Mouse (Mus musculus) right cerebral cortex, adult 18-20 months (tissue): ENCODE results near the gene Jhy.
A peak's percentile ranks its signal among the peaks of the same experiment; 100 is the strongest.

Experiments
- DNase-seq: peaks from one replicate; pipeline ENCODE4 v3.0.0; 2022; ENCODE audit warnings: mixed read lengths

Jhy gene

DNA sequence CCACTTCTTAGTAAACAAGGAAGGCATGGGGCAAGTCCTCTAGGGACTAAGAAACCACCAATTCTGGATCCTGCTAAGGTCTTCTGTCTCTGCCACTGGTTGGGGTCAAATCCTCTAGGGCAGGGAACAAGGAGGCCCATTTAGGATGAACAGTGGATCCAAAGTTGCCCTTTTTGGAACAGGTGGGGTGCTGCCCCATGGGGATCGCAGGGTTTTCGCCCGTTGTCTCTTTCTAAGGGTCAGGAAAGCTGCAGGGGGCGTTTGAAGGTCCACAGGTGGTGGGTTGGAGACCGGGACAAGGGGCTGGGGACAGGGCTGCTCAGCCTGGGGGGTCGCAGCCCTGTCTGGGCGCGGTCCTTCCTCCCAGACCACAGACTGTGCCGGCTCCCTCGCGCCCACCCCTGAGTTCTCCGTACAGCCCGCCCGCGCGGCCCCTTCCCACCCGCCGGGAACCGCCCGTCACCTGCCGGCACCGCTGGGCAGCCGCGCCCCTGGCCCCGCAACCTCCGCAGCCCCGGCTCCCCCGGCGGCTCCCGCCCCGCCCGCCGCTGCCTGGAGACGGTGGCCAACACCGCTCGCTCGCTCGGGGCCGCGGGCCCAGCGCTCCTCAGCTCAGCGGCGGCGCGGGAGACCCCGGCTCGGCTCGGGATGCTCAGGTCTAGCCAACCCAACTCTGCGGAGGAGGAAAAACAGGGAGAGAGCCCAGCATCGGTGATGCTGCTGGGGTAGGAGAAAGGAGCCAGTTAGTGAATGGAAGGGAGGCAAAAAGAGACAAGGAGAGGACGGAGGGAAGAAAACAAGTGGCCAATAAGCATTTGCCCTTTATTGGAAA is at the start of gene Jhy:
Jhy (minus strand) TSS at position 533 of the 832 bp plus-strand sequence.
- no peak for DNase-seq

DNA sequence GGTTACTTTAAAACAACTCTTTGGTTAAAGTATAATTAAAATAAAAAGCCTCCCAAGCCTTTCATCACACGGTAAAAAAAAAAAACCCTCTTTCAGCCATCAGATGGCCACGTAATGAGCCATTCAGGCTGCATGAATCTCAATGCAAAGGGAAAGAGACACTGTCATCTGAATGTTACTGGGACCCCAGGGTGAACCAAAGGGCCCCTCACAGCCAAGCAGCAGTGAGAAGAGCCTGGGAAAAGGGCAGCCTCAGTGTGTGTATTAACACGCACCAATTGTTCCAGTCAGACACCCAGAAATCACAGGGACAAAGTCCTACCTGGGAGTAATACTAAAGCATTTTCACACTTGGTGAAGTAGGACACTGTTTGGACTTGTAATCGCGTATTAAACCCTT is 48.5 kb upstream of the Jhy start:
- no peak for DNase-seq

GRCm38 (mm10) chr9:41011512-41012436 is 47.9 kb upstream of the Jhy start:
- peak; percentile 41 for DNase-seq

DNA sequence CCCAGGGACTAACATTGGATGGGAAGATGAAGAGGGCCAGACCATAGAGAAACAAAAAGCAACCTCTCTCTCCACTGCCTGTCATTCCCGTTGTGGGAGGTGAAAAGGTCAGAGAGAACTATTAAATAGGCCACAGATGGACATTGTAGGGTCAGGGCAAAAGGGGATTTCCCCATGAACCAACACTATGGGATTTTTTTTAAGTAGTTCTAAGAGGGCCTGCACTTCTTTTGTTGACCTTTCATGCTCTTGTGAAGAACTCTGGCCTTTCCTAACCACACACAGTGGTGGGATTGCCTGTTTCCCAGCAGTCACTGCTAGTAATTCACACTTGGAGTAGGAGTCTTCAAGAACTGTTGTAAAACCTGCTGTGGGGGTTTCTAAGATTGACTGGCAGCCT is 43.9 kb upstream of the Jhy start:
- no peak for DNase-seq

- no peak for DNase-seq
Observed at GRCm38 (mm10) chr9:41004415-41004814, 40.5 kb upstream of the Jhy start, which contains the start of gene Crtam. Crtam (minus strand) TSS chr9:41004628.

GRCm38 (mm10) chr9:40997116-40997779 is 33.3 kb upstream of the Jhy start:
- DNase-seq = no peak

- DNase-seq = no peak
Observed at GRCm38 (mm10) chr9:40994075-40994474, 30.2 kb upstream of the Jhy start.

DNA sequence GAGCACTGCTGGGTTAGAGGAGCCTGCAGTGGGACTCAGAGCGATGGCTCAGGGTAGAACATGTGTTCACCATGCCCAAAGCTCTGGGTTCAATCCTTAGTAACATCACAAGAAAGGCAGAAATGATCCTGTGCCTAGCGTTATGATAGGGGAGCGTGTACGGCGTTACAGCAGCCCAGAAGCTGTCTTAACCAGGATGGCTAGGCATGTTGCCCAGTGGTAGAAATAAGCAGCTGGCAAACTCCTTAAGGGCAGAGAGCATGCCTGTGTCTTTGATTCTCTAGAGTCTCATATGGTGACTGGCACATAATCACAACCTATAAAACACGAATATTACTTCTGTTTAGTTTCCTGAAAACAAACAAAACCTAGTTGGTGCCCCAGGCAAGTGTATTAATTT is 27.6 kb upstream of the Jhy start:
- no peak for DNase-seq

DNA sequence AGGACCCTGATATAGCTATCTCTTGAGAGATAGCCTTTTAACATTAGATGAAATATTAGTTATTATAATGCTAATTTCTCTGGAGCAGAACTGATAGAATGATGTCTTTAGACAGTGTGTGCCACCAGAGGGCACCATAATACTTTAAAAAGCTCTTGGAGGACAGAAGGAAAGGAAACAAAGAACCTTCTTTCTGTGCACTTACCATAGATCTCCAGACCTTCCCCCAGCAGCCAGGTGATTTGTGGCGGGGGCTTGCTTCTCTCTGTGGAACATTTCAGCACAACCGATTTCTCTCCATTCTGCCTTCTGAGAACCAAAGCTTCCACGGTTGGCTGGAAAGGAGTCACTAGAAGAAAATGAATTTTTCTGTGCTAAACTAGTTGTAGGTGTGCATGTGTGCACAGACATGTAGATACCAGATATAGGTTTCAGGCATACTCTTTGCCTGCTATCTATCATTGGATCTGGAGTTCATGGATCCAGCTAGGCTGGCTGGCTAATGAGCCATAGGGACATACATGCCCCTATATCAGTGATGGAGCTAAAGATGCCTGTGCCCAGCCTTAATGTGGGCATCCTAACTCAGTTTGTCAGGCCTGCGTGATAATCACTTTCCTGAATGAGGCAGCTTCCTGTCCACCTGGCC is 26.1 kb upstream of the Jhy start:
- DNase-seq = peak; percentile 63

DNA sequence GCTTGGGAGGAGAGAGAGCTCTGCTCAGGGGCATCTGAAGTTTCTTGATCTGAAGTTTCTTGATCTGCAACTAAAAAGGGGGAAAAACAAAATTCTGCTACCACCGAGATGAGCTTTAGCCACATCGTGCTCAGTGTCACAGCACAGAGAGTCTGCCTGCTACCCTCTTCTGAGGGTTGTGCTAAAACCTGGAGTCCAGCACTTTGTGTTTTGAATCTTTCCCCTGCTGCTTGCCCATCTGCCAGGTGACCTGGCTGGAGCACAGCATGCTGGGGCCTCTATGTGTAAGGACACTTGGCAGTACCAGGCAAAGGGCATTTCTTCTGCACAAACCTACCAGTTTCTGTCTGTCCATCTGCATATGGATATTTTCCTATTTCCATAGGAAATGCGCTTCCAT is 20.4 kb upstream of the Jhy start:
- DNase-seq = no peak

DNA sequence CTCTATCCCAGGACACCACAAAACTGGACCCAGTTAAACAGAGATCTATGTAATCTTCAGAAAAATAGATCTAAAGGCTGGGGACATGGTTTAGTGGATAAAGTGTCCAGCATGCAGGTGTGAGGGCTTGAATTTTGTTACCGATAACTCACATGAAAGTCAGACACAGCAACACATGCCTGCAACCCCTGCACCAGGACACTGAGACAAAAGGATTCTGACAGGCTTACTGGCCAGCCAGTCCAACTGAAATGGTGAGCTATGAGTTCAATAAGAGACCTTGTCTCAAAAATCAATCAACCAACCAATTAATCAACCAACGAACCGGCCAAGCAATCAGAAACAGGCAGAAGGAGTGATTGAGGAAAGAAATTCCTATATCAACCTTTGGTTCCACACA is 19.8 kb upstream of the Jhy start:
- DNase-seq = no peak

- no peak for DNase-seq
Observed at GRCm38 (mm10) chr9:40982480-40982879, 18.6 kb upstream of the Jhy start.

DNA sequence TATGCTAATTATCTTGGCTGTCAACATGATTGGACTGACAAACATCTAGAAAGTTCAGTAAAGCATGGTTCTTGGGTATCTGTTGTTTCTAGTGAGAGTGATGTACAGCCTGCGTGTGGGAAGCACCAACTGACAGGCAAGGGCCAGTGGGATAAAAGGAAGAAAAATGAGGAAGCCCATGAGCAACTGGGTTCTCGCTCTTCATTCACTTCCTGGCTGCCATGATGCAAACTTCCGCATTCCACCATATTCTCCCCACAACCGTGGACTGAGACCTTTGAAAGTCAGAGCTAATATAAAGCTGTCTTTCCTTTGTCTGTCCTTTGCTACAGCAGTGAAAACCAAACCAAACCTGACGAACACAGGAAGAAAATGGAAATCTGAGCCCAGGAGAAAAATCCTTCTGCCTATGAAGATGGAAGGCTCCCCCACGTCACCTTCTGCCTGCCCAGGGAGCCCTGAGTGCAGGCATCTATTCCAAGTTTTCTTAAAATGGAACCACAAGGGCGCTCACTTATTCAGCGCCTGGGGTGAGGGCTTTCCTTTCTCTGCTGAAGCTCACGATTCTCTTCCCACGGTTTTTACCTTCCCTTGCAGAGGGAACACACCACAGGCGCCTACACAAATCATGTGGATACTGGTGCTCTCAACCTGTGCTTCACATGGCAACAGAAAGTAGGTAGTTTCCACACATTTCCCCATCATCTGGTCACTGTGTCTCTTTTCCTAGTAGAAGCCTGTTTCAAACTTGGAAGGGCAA is 10.3 kb upstream of the Jhy start:
- peak; percentile 49 for DNase-seq

- no peak for DNase-seq
Observed at GRCm38 (mm10) chr9:40964418-40964714, 448 bp upstream of the Jhy start.

DNA sequence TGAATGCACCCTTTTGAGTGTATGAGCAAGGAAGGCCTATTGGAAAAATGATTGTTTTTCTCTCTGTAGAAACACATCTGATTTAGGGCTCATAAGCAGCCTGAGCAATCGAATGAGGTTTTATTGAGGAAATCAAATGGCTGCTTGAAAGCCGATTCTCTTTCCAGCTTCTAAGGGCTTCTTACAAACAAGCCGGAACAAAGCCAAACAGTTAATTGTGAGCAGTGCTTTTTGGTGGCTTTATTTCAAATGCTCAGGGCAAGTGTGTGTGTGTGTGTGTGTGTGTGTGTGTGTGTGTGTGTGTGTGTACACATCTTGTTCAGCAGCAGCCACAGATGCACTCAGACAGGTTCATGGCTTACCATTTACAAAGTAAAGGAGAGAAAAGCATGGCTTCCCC is 2.5 kb downstream of the Jhy start:
- no peak for DNase-seq

- no peak for DNase-seq
Observed at GRCm38 (mm10) chr9:40949039-40949615, 14.8 kb downstream of the Jhy start.

DNA sequence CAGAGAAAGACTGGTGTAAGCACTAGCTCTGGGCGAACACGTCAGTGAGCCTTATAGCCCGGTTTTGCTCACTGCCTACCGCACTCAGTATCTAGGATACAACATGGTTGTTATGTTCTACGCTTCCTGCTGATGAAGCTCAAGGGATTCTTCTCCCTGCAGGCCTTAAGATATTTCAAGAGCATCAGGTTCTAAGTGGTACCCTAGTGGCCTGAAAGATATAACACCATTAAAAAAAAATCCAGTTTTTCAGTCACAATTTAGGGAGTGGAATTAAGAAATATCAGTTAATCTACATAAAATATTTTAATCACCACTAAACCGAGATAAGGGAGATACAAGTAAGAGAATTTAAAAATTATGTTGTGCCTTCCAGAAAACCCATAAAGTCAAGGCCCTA is 15.4 kb downstream of the Jhy start:
- no peak for DNase-seq

DNA sequence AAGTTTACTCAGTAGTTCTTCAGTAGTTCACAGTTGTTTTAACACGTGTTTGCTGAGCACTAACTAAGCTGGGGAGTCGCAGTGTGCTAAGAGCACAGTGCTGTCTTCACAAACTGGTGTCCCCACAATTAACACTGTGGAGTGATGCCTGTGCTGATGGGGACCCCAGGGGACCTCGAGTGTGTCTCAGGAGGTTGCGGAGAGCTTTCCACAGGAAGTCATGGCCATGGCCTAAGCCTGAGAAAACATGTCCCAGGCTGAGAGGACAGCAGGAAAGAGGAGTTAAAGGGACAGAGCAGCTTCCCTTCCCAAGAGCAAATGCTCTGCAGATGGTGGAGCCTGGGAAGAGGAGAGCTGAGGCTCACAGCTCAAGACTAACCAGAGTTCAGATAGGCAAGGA is 16.8 kb downstream of the Jhy start:
- no peak for DNase-seq

DNA sequence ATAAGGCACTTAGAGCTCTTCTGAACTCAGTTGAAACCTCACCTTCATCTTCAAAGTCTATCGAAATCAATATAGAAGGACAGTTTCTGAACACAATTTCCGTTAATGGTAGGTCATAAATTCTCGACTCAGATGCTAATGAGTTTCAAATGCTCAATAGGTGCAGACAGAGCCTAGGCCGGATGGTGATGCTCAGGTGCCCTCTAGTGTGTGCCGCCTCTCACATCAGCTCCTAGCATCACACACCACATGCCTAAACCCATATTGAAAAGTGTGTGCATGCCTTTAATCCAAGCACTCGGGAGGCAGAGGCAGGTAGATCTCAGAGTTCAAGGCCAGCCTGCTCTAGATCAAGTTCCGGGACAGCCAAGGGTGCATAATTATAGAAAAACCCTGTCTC is 26.5 kb downstream of the Jhy start:
- no peak for DNase-seq

GRCm38 (mm10) chr9:40933323-40933722 is 30.6 kb downstream of the Jhy start:
- no peak for DNase-seq

- DNase-seq = no peak
Observed at GRCm38 (mm10) chr9:40927351-40927980, 36.5 kb downstream of the Jhy start.
